Mouse (Mus musculus) embryonic facial prominence, embryonic 11.5 days (tissue): Measurements from ENCODE around the gene Stom. TPM values are rescaled to one million over a fixed set of nuclear protein-coding genes. Genes with fewer than 3 reads are reported as not detected.

ENCODE experiments used
- polyA plus RNA-seq: library from polyadenylated mRNA; unstranded; fragments of >200 nt; fragmentation: Nextera tagmentation; extraction: Ambion mirVana; gene quantifications from 2 replicates; pipeline ENCODE4 v1.2.1, GENCODE M21; 2014

Stom gene
- polyA plus RNA-seq, 1 experiment from 2014 or later: 22.7 TPM

Other genes starting within 250 kb of the Stom start
- gene AI182371, start 235.4 kb downstream of the Stom start, polyA plus RNA-seq: 0.13 TPM in 1 of 2 replicates, not detected in the other
- gene Cntrl, start 227.5 kb downstream of the Stom start, polyA plus RNA-seq: 31.3 and 32.7 TPM in 2 replicates
- gene Rab14, start 135.9 kb downstream of the Stom start, polyA plus RNA-seq: 246 and 247 TPM in 2 replicates
- 50.1 and 51.7 TPM in 2 replicates for gene Gsn, start 80.6 kb downstream of the Stom start, polyA plus RNA-seq
- gene 4930568D16Rik, start 30.8 kb upstream of the Stom start, polyA plus RNA-seq: not detected in 2 replicates
- gene 4930402F06Rik, start 60.2 kb upstream of the Stom start, polyA plus RNA-seq: not detected in 2 replicates
- gene Ggta1, start 126.3 kb upstream of the Stom start, polyA plus RNA-seq: 7.5 and 7.9 TPM in 2 replicates
- 47.8 and 49.5 TPM in 2 replicates for gene Dab2ip, start 221.3 kb upstream of the Stom start, polyA plus RNA-seq